Mouse (Mus musculus) limb, embryonic 11.5 days (tissue): ENCODE results near the gene Ppp6r1. TPM values are rescaled to one million over a fixed set of nuclear protein-coding genes. Genes with fewer than 3 reads are reported as not detected.
A peak's percentile ranks its signal among the peaks of the same experiment; 100 is the strongest.

ENCODE experiments used
- ATAC-seq: fragments of 200-750 bp; cut with Nextera tagmentation; 2 replicates; pipeline ENCODE4 v1.8.0; 2017; ENCODE audit warnings: low read depth; ENCODE audit not compliant: insufficient number of reproducible peaks, low FRiP score, low TSS enrichment
- DNase-seq: peaks from one replicate; pipeline ENCODE4 v3.0.0-alpha.2; 2015; ENCODE audit warnings: low spot score
- H3K27ac ChIP-seq: fragments of 300-500 bp; sonication (generic); replicated peaks from 2 replicates; pipeline ENCODE4 v1.5.1; 2014; ENCODE audit warnings: low read depth, mild to moderate bottlenecking, low read length
- H3K27me3 ChIP-seq: fragments of 300-500 bp; sonication (generic); 2 replicates; pipeline ENCODE4 v1.6.1; 2014; ENCODE audit warnings: mild to moderate bottlenecking, low read length, mixed read lengths; ENCODE audit not compliant: control insufficient read depth, insufficient read depth
- H3K36me3 ChIP-seq: fragments of 300-500 bp; sonication (generic); 2 replicates; pipeline ENCODE4 v1.6.1; 2014; ENCODE audit warnings: mild to moderate bottlenecking, low read length, moderate library complexity, mixed read lengths; ENCODE audit not compliant: control insufficient read depth, insufficient read depth
- H3K4me1 ChIP-seq: fragments of 300-500 bp; sonication (generic); 2 replicates; pipeline ENCODE4 v1.6.1; 2014; ENCODE audit warnings: low read length, mixed read lengths; ENCODE audit not compliant: control insufficient read depth, insufficient read depth
- H3K4me2 ChIP-seq: fragments of 300-500 bp; sonication (generic); 2 replicates; pipeline ENCODE4 v1.6.1; 2014; ENCODE audit warnings: low read depth, mild to moderate bottlenecking, moderate library complexity; ENCODE audit not compliant: severe bottlenecking
- H3K4me3 ChIP-seq: fragments of 300-500 bp; sonication (generic); 2 replicates; pipeline ENCODE4 v1.5.1; 2014; ENCODE audit warnings: low read depth, low read length
- H3K9ac ChIP-seq: fragments of 300-500 bp; sonication (generic); 2 replicates; pipeline ENCODE4 v1.6.1; 2014; ENCODE audit warnings: mild to moderate bottlenecking, low read length
- H3K9me3 ChIP-seq: fragments of 300-500 bp; sonication (generic); 2 replicates; pipeline ENCODE4 v1.6.1; 2016; ENCODE audit warnings: low read length; ENCODE audit not compliant: control insufficient read depth
- WGBS: fragments of 180-500 bp; shearing (Covaris S2); extraction: QIAGEN DNeasy Blood & Tissue Kit; methylation state at CpG from one replicate; pipeline ENCODE4 v1.1.7; 2014; 5-methylcytosine and 5-hydroxymethylcytosine counted together
- polyA plus RNA-seq: library from polyadenylated mRNA; unstranded; fragments of >200 nt; fragmentation: Nextera tagmentation; extraction: Ambion mirVana; gene quantifications from 2 replicates; pipeline ENCODE4 v1.2.1, GENCODE M21; 2014

Gene Ppp6r1
- polyA plus RNA-seq, 1 experiment from 2014 or later, result 4.9 TPM

DNA sequence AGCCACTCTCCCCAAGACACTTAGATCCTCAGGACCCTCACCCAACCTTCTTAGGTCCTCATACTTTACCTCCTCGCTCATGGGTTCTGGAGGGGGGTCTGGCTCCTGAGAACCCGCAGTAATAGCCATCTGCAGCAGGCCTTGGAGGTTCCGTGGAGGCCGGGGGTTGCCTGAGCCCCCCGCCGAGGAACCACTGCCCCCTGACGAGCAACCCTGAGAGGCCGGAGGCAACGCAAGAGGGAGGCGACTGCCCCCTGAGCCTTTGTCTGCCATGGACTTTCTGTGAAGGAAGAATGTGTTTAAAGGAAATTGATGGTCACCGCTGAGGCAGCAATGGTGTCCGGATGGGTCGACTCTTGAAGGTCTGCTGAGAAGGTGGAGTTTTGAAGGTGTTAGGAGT, 25.4 kb upstream of the Ppp6r1 start:
- Histone ChIP-seq H3K27ac (peak overlapping the region; percentile 62; the same call in 1 of the 2 replicates), H3K4me3 (peak overlapping the region; percentile 74), H3K4me1 (peaks cover 5% of the 10 kb centered on the region; the same call in 1 of the 2 replicates), H3K9ac (peak overlapping the region; percentile 67), H3K27me3 (no peaks in the 10 kb centered on the region), H3K4me2 (peak overlapping the region; percentile 83), H3K9me3 (no peaks in the 10 kb centered on the region), H3K36me3 (peaks cover 6% of the 10 kb centered on the region; the same call in 1 of the 2 replicates)
- WGBS, result 3% methylated on average over 13 of the region's 13 CpGs
- ATAC-seq (no peak), DNase-seq (no peak)

DNA sequence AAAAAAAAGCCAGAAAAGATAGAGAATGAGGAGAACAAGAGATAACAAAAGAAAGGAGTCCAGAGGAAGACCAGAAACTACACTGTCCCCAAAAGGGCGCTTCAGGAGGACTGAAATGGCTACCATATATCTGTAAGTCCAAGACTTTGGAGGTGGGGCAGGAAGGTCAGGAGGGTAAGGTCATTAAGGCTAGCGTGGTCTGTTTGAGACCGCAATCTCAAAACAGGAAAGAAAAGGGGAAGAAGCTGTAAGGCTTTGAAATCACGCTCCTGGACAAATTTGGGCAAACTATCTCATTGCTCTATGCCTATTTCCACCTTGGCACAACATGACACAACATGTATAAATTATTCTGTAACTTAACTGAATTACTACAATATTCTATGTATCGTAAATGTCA, 24.5 kb upstream of the Ppp6r1 start:
- H3K4me1 ChIP-seq, result peaks cover 5% of the 10 kb centered on the region; the same call in 1 of the 2 replicates
- H3K4me3 ChIP-seq, result no peak overlapping the region

DNA sequence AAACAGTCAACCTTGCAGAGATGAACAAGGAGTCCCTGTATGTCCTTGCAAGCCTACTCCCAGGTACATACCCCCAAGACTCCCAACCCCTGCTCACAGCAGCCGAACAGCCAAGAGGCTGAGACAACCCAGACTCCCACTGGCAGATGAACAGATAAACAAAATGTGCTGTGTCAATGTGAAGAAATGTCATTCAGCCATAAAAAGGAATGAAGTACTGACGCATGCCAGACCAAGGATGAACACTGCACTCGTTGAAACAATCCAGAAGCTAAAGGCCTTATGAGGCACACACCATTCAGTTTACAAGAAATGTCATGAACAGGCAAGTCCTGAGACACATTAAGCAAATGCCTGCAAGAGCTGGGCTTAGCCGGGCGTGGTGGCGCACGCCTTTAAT, 16.4 kb upstream of the Ppp6r1 start:
- no peak overlapping the region for H3K4me3 ChIP-seq
- peaks cover 16% of the 10 kb centered on the region for H3K36me3 ChIP-seq
- no peaks in the 10 kb centered on the region for H3K9me3 ChIP-seq
- DNase-seq, result no peak
- H3K4me2 ChIP-seq, result no peak overlapping the region
- no peak overlapping the region for H3K27ac ChIP-seq
- WGBS, result 86% methylated on average over 7 of the region's 7 CpGs
- H3K27me3 ChIP-seq, result no peaks in the 10 kb centered on the region
- H3K4me1 ChIP-seq, result no peaks in the 10 kb centered on the region
- ATAC-seq, result no peak
- H3K9ac ChIP-seq, result no peak overlapping the region

More for the DNA sequence above, 24.5 kb upstream of the Ppp6r1 start:
- H3K4me2 ChIP-seq, result no peak overlapping the region
- DNase-seq (no peak), ATAC-seq (no peak)
- no peaks in the 10 kb centered on the region for H3K9me3 ChIP-seq
- no peaks in the 10 kb centered on the region for H3K27me3 ChIP-seq
- no peak overlapping the region for H3K9ac ChIP-seq
- peaks cover 6% of the 10 kb centered on the region; the same call in 1 of the 2 replicates for H3K36me3 ChIP-seq
- WGBS, result 82% methylated on average over 5 of the region's 5 CpGs
- H3K27ac ChIP-seq, result no peak overlapping the region

DNA sequence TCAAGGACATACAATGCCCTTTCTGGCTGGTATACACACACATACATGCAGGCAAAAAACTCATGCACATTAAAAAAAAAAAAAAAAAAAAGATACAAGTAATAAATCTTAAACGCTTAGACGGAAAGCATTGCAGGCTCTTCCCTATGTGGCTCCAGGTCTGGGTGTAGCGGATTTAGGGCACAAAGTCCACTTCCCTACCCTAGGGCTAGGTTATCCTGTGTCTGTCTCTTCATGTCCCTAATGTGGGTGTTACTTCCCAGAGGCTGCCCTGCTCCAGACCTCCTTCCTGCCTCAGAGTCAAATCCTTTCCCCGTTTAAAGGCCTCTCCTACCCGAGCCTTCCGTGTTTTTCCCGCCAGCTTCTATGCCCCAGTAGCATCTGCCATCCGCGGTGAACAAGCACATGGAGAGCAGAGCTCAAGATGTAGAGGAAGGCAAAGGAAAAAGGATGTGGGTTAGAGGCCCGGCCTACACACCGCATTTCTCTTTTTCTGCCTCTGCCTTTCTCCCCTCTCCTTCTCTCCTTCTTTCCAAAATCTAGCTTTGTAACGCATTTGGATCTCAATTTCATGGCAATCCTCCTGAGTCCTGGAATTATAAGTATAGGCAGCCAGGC, 15.4 kb upstream of the Ppp6r1 start:
- ATAC-seq, result no peak
- WGBS, result 92% methylated on average over 12 of the region's 12 CpGs
- H3K4me1 ChIP-seq, result no peaks in the 10 kb centered on the region
- H3K36me3 ChIP-seq, result peaks cover 18% of the 10 kb centered on the region
- no peak overlapping the region for H3K4me3 ChIP-seq
- no peaks in the 10 kb centered on the region for H3K9me3 ChIP-seq
- no peak for DNase-seq
- no peak overlapping the region for H3K4me2 ChIP-seq
- no peak overlapping the region for H3K27ac ChIP-seq
- H3K27me3 ChIP-seq, result no peaks in the 10 kb centered on the region
- H3K9ac ChIP-seq, result no peak overlapping the region

DNA sequence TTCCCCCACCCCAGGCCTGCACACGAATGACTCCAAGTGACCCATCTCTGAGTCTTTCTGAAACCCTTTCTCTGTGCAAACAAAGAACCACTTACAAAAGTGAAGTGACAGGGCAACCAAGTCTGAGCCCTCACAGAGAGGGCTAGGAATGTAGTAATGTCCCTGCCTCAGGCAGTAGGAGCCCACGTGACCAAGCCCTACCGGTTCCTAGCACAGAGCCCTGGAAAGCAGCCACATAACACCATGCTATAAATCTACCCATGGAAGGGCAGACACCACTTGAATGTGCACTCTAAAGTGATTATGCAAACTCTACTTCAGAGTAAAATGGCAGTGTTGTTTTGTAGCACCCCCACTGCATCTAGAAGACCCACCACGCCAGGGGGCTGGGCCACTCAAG, 13.1 kb upstream of the Ppp6r1 start:
- Histone ChIP-seq H3K27ac (no peak overlapping the region), H3K4me2 (no peak overlapping the region), H3K27me3 (no peaks in the 10 kb centered on the region), H3K9ac (no peak overlapping the region), H3K9me3 (no peaks in the 10 kb centered on the region), H3K4me1 (no peaks in the 10 kb centered on the region), H3K36me3 (peaks cover 19% of the 10 kb centered on the region), H3K4me3 (no peak overlapping the region)
- 78% methylated on average over 4 of the region's 4 CpGs for WGBS
- no peak for ATAC-seq
- DNase-seq, result no peak

DNA sequence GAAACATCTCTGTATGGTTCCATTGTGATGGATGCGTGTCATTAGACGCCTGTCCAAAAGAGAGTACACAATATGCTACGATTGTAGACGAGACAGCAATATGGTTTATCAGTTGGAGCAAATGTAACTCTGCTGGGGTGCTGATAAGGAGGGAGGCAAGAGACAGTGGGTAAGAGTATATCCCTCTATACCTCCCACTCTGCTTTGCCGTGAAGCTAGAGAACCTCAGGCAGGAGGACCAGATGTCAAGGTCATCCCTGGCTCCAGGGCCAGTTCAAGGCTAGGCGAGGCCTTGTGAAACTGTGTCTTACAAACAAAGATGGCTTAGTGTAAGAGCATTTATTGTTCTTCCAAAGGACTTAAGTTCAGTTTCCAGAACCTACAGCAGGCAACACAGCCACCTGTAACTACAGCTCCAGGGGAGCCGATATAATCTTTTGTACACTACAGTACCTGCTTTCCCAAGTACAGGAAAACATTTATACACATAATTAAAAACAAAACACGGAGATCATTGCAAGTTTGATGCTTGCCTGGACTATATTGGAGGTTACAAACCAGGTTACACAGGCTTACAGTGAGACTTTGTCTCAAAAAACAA, 11.9 kb upstream of the Ppp6r1 start:
- ATAC-seq (no peak), DNase-seq (no peak)
- Histone ChIP-seq H3K27ac (no peak overlapping the region), H3K27me3 (no peaks in the 10 kb centered on the region), H3K9me3 (no peaks in the 10 kb centered on the region), H3K4me2 (no peak overlapping the region), H3K9ac (no peak overlapping the region), H3K36me3 (peaks cover 18% of the 10 kb centered on the region), H3K4me1 (no peaks in the 10 kb centered on the region), H3K4me3 (no peak overlapping the region)
- WGBS, result 92% methylated on average over 8 of the region's 8 CpGs

DNA sequence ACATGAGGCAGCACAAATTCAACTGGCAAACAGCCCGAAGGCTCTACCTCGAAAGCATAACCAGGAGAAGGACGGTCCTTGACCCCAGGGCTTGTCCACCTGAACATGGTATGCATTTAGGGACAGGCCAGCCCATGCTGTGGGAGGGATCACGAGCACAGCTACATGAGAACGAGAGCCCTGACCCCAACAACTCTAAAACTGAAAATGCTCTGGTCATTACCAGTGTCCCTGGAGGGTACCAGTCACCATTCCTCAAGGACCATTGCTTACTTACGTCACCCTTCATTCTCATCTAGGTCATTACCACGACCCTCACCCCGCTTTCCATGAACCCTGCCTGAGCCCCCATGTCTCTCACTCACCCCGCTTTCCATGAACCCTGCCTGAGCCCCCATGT, 10.3 kb upstream of the Ppp6r1 start:
- 92% methylated on average over 9 of the region's 9 CpGs for WGBS
- H3K4me2 ChIP-seq, result no peak overlapping the region
- no peaks in the 10 kb centered on the region for H3K27me3 ChIP-seq
- no peak overlapping the region for H3K4me3 ChIP-seq
- peaks cover 16% of the 10 kb centered on the region for H3K36me3 ChIP-seq
- H3K27ac ChIP-seq, result no peak overlapping the region
- DNase-seq (no peak), ATAC-seq (no peak)
- H3K9ac ChIP-seq, result no peak overlapping the region
- H3K9me3 ChIP-seq, result no peaks in the 10 kb centered on the region
- H3K4me1 ChIP-seq, result no peaks in the 10 kb centered on the region

DNA sequence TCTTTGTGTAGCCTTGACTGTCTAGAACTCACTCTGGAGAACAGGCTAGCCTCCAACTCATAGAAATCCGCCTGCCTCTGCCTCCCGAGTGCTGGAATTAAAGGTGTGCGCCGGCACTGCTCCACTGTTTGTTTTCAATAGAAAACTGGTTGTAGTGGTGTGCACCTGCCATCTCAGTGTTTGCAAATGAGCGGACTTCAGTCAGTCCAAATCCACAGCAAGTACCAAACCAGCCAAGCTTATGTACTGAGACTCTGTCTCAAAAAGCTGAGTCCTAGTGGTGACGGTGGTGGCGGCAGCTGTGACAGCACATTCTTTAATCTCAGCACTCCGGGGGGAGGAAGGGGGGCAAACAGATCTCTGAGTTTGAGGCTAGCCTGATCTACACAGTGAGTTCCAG, 9.7 kb upstream of the Ppp6r1 start:
- no peaks in the 10 kb centered on the region for H3K9me3 ChIP-seq
- no peak for DNase-seq
- WGBS, result 95% methylated on average over 8 of the region's 8 CpGs
- H3K4me2 ChIP-seq, result no peak overlapping the region
- no peaks in the 10 kb centered on the region for H3K27me3 ChIP-seq
- H3K4me3 ChIP-seq, result no peak overlapping the region
- H3K9ac ChIP-seq, result no peak overlapping the region
- H3K27ac ChIP-seq, result no peak overlapping the region
- H3K4me1 ChIP-seq, result no peaks in the 10 kb centered on the region
- ATAC-seq, result no peak
- peaks cover 13% of the 10 kb centered on the region for H3K36me3 ChIP-seq
